Mouse (Mus musculus): ENCODE results near the gene Ciao2a.

Ciao2a gene

GRCm38 (mm10) chr9:66126456-66127192, at the start of gene Ciao2a, which contains the start of gene Snx1:
Ciao2a (plus strand) TSS chr9:66126611.
Snx1 (minus strand) TSS chr9:66126587.
- peak; percentile 88 for DNase-seq (ENCODE audit: low spot score)

- no peak for DNase-seq (ENCODE audit: low spot score)
Observed at GRCm38 (mm10) chr9:66078072-66078471, 48.3 kb upstream of the Ciao2a start.

- DNase-seq (ENCODE audit: low spot score) = no peak
Observed at GRCm38 (mm10) chr9:66078493-66078892, 47.9 kb upstream of the Ciao2a start.

DNA sequence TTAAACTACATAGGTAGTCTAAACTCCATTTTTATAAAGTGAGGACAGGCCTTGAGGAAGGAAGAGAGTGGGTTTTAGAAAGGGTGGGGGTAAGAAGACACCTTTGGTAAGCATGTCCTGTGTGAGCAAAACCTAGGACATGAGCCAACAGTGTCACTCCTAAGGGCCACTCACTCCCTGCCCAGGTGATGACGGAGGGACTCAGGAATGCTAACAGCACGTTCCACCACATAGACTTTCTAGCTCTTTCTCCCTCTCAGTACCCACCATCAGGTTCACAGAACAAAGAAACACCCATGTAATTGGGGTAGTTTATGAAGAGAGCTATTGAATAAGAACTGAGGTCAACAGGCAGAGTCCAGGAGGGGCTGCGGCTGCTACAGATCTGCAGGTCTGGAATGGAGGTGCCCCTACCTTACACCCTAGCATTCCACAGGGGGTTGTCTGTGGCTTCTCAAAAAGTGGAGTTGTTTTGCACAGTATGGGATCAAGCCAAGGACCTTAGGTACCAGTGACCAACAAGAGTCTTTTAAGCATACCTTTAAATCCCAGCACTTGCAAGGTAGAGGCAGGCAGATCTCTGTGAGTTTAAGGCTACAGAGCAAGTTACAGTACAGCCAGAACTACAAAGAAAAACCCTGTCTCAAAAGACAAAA, 45.5 kb upstream of the Ciao2a start:
- DNase-seq (ENCODE audit: low spot score) = no peak

GRCm38 (mm10) chr9:66081999-66082398, 44.4 kb upstream of the Ciao2a start:
- DNase-seq (ENCODE audit: low spot score) = no peak

DNA sequence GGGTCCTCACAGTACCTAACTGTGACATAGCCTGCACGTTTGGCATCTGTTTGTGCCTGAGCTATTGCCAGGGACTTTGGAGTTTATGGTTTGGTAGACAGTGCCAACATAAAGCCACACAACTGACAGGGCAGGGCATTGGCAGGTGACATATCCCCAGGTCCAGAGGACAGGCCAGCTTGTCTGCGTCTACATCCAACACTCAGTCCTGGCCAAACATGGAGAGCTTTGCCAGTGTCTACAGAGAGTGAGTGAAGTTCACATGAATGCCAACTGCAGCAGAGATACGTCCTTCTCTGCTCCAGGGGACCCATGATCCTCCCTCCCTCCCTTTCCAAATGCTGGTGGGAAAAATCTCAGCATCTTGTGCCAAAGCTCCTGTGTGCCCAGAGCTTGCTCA, 42.2 kb upstream of the Ciao2a start:
- no peak for DNase-seq (ENCODE audit: low spot score)

- DNase-seq (ENCODE audit: low spot score) = no peak
Observed at GRCm38 (mm10) chr9:66087062-66087461, 39.3 kb upstream of the Ciao2a start.

GRCm38 (mm10) chr9:66088411-66088810, 38.0 kb upstream of the Ciao2a start:
- peak; percentile 51 for DNase-seq (ENCODE audit: low spot score)

GRCm38 (mm10) chr9:66090593-66091244, 35.7 kb upstream of the Ciao2a start:
- DNase-seq (ENCODE audit: low spot score) = no peak

DNA sequence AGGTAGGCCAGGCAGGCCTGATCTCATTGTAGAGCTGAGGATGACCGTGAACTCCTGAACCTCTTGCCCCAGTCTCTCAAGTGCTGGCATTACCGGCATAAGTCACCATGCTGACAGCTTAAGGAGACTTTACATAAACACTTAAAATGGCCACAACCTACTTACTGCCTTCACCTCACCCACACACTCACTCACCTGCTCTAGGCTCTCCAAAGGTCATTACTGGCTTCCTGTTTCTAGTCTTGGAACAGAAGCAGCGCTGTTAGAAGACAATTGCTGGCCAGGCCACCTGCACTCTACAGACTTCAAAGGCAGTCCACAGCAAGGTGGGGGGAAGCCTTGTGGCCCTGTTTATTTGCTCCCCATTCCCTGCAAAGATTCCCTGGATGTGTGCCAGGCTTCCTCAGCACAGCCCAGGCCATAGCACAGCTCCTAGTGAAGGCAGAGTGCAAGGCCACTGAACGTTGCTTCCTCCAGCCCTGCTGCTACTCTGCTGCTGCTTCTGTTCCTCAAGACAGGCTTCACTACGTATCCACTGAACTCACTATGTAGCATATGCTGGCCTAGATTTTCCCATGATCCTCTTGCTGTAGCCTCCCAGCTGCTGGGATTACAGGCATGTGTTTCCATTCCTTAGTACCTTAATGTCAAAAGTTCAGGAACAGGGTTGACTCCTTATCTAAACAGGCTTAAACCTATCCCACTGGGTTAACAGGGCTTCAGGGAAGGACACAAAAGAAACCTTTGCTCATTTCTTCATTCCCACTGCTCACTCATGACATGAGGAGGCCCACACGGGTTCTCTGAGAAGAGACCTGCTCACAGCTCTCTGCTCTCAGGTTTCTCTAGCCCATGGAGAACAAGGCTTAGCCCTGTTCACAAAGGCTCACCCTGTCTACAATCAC, 34.8 kb upstream of the Ciao2a start:
- DNase-seq (ENCODE audit: low spot score) = no peak

- no peak for DNase-seq (ENCODE audit: low spot score)
Observed at GRCm38 (mm10) chr9:66092664-66093063, 33.7 kb upstream of the Ciao2a start.

- DNase-seq (ENCODE audit: low spot score) = no peak
Observed at GRCm38 (mm10) chr9:66101577-66101976, 24.8 kb upstream of the Ciao2a start.

DNA sequence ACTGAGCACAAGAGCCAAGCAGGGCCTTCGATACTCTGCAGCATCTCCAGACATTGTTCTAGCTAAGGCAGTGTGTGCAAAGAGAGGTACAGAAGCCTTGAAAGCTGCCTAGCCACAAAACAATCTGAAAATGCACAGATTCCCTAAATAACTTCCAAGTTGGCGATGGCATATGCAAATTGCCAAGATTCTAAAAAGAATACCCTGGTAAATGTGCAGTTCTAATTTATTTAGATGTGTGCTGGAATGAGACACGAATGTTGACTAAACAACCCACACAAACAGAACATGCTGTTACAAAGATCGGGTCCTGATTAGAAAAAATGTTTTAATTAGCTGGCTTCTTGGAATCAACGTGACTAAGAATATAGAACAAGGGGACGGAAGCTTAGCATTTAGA, 23.7 kb upstream of the Ciao2a start:
- DNase-seq (ENCODE audit: low spot score) = no peak

- no peak for DNase-seq (ENCODE audit: low spot score)
Observed at GRCm38 (mm10) chr9:66104601-66105000, 21.8 kb upstream of the Ciao2a start.

GRCm38 (mm10) chr9:66105168-66105567, 21.2 kb upstream of the Ciao2a start:
- DNase-seq (ENCODE audit: low spot score) = no peak

GRCm38 (mm10) chr9:66109574-66109973, 16.8 kb upstream of the Ciao2a start:
- no peak for DNase-seq (ENCODE audit: low spot score)

DNA sequence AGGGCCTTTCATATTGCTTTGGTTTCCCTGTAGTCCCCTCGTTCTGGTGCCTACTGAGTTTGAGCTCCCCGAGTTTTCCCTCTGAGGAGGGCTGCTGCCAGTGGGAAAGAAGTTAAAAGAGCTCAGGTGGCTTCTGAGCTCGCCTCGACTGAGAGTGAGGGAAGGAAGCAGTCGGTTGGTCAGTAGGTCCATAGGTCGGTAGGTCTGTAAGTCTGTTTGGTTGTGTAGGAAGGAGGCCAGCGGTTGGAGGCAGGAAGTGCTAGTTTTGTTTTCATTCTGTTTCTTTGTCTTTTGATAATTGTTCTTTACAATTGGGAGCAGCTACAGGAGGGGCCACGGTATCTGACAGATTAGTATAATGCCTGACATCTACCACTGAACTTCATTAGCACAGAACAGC, 16.3 kb upstream of the Ciao2a start:
- DNase-seq (ENCODE audit: low spot score) = no peak

- no peak for DNase-seq (ENCODE audit: low spot score)
Observed at GRCm38 (mm10) chr9:66110611-66111379, 15.6 kb upstream of the Ciao2a start.

DNA sequence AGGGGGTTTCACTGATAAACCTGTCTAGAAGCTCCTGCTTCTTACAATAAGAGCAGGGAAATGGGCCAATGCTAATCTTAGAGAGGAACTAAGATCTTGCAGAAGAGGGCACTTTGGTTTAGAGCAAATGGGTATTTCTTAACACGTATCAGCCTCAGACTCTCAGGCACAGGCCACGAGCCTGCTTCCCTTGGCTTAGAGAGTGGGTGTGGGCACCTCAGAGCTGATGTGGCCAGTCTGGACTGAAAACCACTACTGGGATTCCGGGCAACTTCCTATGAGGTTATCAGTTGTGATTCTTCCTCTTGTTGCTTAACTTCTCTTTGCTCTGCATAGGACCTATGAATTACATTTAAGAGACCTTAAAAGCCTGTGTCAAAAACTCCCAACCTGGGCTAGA, 12.1 kb upstream of the Ciao2a start:
- no peak for DNase-seq (ENCODE audit: low spot score)

DNA sequence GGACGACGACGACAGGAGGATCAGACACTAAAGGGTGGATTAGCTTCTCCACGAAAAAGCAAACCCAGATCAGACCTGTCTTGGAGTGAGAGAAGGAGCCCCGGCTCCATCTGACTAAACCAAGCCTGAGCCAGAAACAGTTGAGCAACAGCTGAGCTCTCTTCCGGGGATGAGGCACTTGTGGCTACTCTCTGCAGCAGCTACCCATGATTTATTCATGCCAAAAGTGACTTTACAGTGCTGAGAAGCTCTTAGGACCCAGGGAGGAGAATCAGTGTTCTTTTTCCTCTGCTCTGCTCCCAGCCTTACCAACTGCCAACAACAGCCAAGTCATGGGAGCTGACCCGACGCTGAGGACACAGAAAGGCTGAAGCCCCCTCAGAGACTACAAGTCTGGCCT, 9.5 kb upstream of the Ciao2a start:
- DNase-seq (ENCODE audit: low spot score) = no peak

DNA sequence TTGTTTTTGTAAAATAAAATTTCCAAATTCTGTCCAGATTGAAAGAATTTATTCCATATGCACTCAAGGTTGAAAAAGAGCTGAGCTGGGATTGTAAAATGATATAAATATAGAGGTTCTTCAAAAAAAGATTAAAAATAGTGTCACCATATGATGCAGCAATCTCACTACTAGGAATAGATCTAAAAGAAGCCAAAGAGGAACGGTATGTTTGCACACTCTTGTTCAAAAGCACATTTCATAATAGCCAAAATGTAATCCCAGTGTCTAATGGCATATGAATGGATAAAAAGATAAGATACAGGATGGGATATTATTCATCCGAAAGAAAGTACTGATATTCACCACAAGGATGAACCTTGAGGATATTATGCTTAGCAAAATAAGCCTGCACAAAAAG, 6.9 kb upstream of the Ciao2a start:
- DNase-seq (ENCODE audit: low spot score) = no peak
